Comparison of ENCODE assay signal across 23 mouse cellular contexts in the genomic region with DNA sequence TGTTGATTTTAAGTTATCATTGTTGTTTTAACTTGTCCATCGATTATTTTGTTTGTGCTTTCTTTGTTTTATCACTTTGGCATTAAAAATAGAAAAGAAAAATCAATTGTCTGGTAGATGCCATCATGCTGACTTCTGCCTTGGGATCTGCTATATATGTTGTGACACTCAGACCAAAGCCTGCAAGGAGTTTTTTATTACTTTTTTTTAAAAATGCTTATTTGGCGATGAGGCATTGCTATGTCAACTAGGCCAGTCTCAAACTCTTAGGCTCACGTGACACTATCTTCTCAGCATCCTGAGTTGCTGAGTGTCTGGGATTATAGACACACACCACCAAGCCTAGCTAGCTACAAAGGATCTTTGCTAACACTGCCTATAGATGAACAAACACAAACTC.
DNase-seq lines count a peak whose midpoint lies in the region; ATAC-seq and TF ChIP-seq lines count a peak whose summit lies in the region.
"Had no signal": no experiment of that assay in that cellular context is flagged by ENCODE, and none has a peak within 500 bp of the region (broad histone marks: within the 10 kb centered on the region; RNA-seq: fewer than 3 reads in every experiment).

No protein-coding gene starts in this region.

- no peaks in the 10 kb centered on the region for H3K4me1 ChIP-seq in lung, embryonic 14.5 days (ENCODE audit: insufficient read depth)
- H3K4me1 ChIP-seq in lung, embryonic 16.5 days (replicated peaks; ENCODE audit: control insufficient read depth, insufficient read depth, low read length): no peaks in the 10 kb centered on the region; the same call in 1 of the 2 replicates
- H3K4me1 ChIP-seq: embryonic facial prominence, embryonic 13.5 days; embryonic facial prominence, embryonic 15.5 days; forebrain, embryonic 10.5 days; forebrain, embryonic 12.5 days had no signal

- H3K79me2 ChIP-seq in C2C12 (ENCODE audit: control insufficient read depth, insufficient read depth): no peaks in the 10 kb centered on the region

- DNase-seq in lung, embryonic 14.5 days: peak; percentile 73
- no peak for DNase-seq in lung, postnatal 36 days
- DNase-seq in lung, postnatal 10 days: no peak
- DNase-seq: adrenal gland, adult 2 months; adrenal gland, postnatal 10 days; adrenal gland, postnatal 25 days; B cell, adult 2 months; cerebellum, adult 11 months; cerebellum, adult 18-20 months; cerebellum, adult 8-10 months; cerebellum, adult 9-11 months; cerebellum, postnatal 14 days; cerebellum, postnatal 36 days; embryo, embryonic 11 days had no signal

- no peak overlapping the region for H3K9ac ChIP-seq in lung, embryonic 14.5 days
- no peak overlapping the region for H3K9ac ChIP-seq in lung, embryonic 16.5 days (ENCODE audit: low read length)
- H3K9ac ChIP-seq: embryonic facial prominence, embryonic 13.5 days; embryonic facial prominence, embryonic 15.5 days; forebrain, embryonic 12.5 days had no signal

- 20% methylated on average over 3 of the region's 3 CpGs for WGBS in lung, embryonic 14.5 days
- 29% methylated on average over 3 of the region's 3 CpGs for WGBS in lung, embryonic 16.5 days

- no peak overlapping the region for H3K4me2 ChIP-seq in lung, embryonic 14.5 days
- H3K4me2 ChIP-seq in lung, embryonic 16.5 days (ENCODE audit: low read depth, low read length): no peak overlapping the region
- H3K4me2 ChIP-seq: embryonic facial prominence, embryonic 13.5 days; embryonic facial prominence, embryonic 15.5 days; forebrain, embryonic 12.5 days had no signal

- no peak overlapping the region for H3ac ChIP-seq in C2C12 (ENCODE audit: control insufficient read depth, insufficient read length, low read depth)

- ATAC-seq in lung, embryonic 14.5 days (ENCODE audit: insufficient read depth): peak; percentile 92
- ATAC-seq in lung, embryonic 16.5 days (ENCODE audit: low read depth): peak; percentile 87
- ATAC-seq: forebrain, embryonic 14.5 days; forebrain, embryonic 16.5 days had no signal

- TF ChIP-seq CTCF in lung, embryonic 14.5 days (IDR thresholded peaks at IDR 0.05; ENCODE audit: low read depth): no peak
- no peak for TF ChIP-seq CTCF in C2C12 (IDR thresholded peaks at IDR 0.05; ENCODE audit: control insufficient read depth, insufficient read depth, insufficient read length)

- H3K36me3 ChIP-seq in lung, embryonic 14.5 days (ENCODE audit: insufficient read depth): no peaks in the 10 kb centered on the region
- H3K36me3 ChIP-seq in lung, embryonic 16.5 days (ENCODE audit: control insufficient read depth, insufficient read depth, low read length): no peaks in the 10 kb centered on the region
- no peaks in the 10 kb centered on the region for H3K36me3 ChIP-seq in C2C12 (ENCODE audit: control insufficient read depth, insufficient read depth)
- H3K36me3 ChIP-seq: embryonic facial prominence, embryonic 13.5 days; embryonic facial prominence, embryonic 15.5 days; forebrain, embryonic 10.5 days; forebrain, embryonic 12.5 days had no signal

- H3K9me3 ChIP-seq in lung, embryonic 14.5 days (ENCODE audit: low read depth, low read length): no peaks in the 10 kb centered on the region
- H3K9me3 ChIP-seq in lung, embryonic 16.5 days (ENCODE audit: control insufficient read depth, low read length): no peaks in the 10 kb centered on the region
- H3K9me3 ChIP-seq: embryonic facial prominence, embryonic 13.5 days; embryonic facial prominence, embryonic 15.5 days; forebrain, embryonic 10.5 days; forebrain, embryonic 12.5 days had no signal

- peak overlapping the region; percentile 55; the same call in 1 of the 2 replicates for H3K27ac ChIP-seq in lung, embryonic 14.5 days (ENCODE audit: low read depth)
- H3K27ac ChIP-seq in lung, embryonic 16.5 days (ENCODE audit: low read length): peak overlapping the region; percentile 84
- H3K27ac ChIP-seq: embryonic facial prominence, embryonic 13.5 days; embryonic facial prominence, embryonic 15.5 days; forebrain, embryonic 10.5 days; forebrain, embryonic 12.5 days had no signal

- H3K4me3 ChIP-seq in lung, embryonic 14.5 days (ENCODE audit: low read depth, low read length): no peak overlapping the region
- no peak overlapping the region for H3K4me3 ChIP-seq in lung, embryonic 16.5 days (ENCODE audit: low read length)
- no peak overlapping the region for H3K4me3 ChIP-seq in C2C12 (ENCODE audit: insufficient read depth, poor library complexity, severe bottlenecking)
- H3K4me3 ChIP-seq: embryonic facial prominence, embryonic 13.5 days; embryonic facial prominence, embryonic 15.5 days; erythroblast, embryonic 14.5 days; forebrain, embryonic 10.5 days; forebrain, embryonic 12.5 days had no signal

- H3K79me3 ChIP-seq in C2C12 (ENCODE audit: low read depth): no peaks in the 10 kb centered on the region

- no peaks in the 10 kb centered on the region for H3K27me3 ChIP-seq in lung, embryonic 14.5 days (ENCODE audit: insufficient read depth, low read length)
- H3K27me3 ChIP-seq in lung, embryonic 16.5 days (ENCODE audit: control insufficient read depth, insufficient read depth, low read depth, low read length): no peaks in the 10 kb centered on the region
- H3K27me3 ChIP-seq in C2C12 (ENCODE audit: control insufficient read depth, insufficient read depth, insufficient read length): peaks cover 4% of the 10 kb centered on the region
- H3K27me3 ChIP-seq: embryonic facial prominence, embryonic 15.5 days; forebrain, embryonic 12.5 days had no signal

TF ChIP-seq in C2C12, 6 proteins besides CTCF, POLR2A, EP300 and RAD21:
- no peak for TF ChIP-seq FOSL1 (IDR thresholded peaks at IDR 0.05; ENCODE audit: insufficient read depth, low read length, poor library complexity, severe bottlenecking)
- TF ChIP-seq USF1 (IDR thresholded peaks at IDR 0.05; ENCODE audit: low read depth): peak; percentile 29
- no peak for TF ChIP-seq MAX (IDR thresholded peaks at IDR 0.05)
- no peak for TF ChIP-seq MYOD1 (IDR thresholded peaks at IDR 0.05; ENCODE audit: control insufficient read depth, insufficient read length, low read depth)
- no peak for TF ChIP-seq MYOG (IDR thresholded peaks at IDR 0.05; ENCODE audit: control insufficient read depth, extremely low read depth, insufficient read length)
